Mouse (Mus musculus) lung, postnatal 14 days (tissue): ENCODE measurements at regions not wholly inside any gene's neighbourhood (a gene's known extent, or its start where the extent isn't known, plus 50 kb on each side); places are given as distances from the start of the nearest gene placed in this dataset.
A peak's percentile ranks its signal among the peaks of the same experiment; 100 is the strongest.

ENCODE experiments used
- DNase-seq: peaks from one replicate; pipeline ENCODE4 v3.0.0; 2021

GRCm38 (mm10) chr14:115017410-115018153 lies 74.4 kb upstream of the Gpc5 start:
- peak; percentile 66 for DNase-seq

GRCm38 (mm10) chr14:115028011-115028410 lies 64.0 kb upstream of the Gpc5 start:
- DNase-seq, result no peak

GRCm38 (mm10) chr14:115031734-115032133 lies 60.3 kb upstream of the Gpc5 start:
- DNase-seq, result no peak

- DNase-seq, result no peak
These were observed 58.5 kb upstream of the Gpc5 start for GRCm38 (mm10) chr14:115033375-115033969.

GRCm38 (mm10) chr14:115034718-115035437 lies 57.1 kb upstream of the Gpc5 start:
- DNase-seq, result no peak

- no peak for DNase-seq
These were observed 54.8 kb upstream of the Gpc5 start for GRCm38 (mm10) chr14:115037086-115037793.

- no peak for DNase-seq
These were observed 53.2 kb upstream of the Gpc5 start for GRCm38 (mm10) chr14:115038788-115039187.

- DNase-seq, result no peak
These were observed 52.5 kb upstream of the Gpc5 start for GRCm38 (mm10) chr14:115039524-115039923.

GRCm38 (mm10) chr14:115040091-115040571 lies 51.9 kb upstream of the Gpc5 start:
- DNase-seq, result no peak

GRCm38 (mm10) chr14:115040578-115041206 lies 51.3 kb upstream of the Gpc5 start:
- peak; percentile 88 for DNase-seq

GRCm38 (mm10) chr14:115041336-115042054 lies 50.5 kb upstream of the Gpc5 start:
- DNase-seq, result peak; percentile 28

GRCm38 (mm10) chr14:115042055-115042564 lies 49.9 kb upstream of the Gpc5 start:
- peak; percentile 89 for DNase-seq
